Mouse (Mus musculus): ENCODE measurements around the gene Atp8b4. TPM values are rescaled to one million over a fixed set of nuclear protein-coding genes. Genes with fewer than 3 reads are reported as not detected.

Gene Atp8b4
- total RNA-seq (2021) (under 1 TPM; 0.43 to 0.73 TPM), polyA plus RNA-seq (2012; rRNA removed) (0.29 and 0.31 TPM in 2 replicates)
- long read RNA-seq, result 0 reads

- H3K4me3 ChIP-seq, result no peak within 1 kb of the TSS
- intact Hi-C loops (cut with DNase I), result no loop called here
- H3K27ac ChIP-seq, result no peak within 1 kb of the TSS
These were observed at the start of gene Atp8b4 for GRCm38 (mm10) chr2:126500521-126500920. Atp8b4 (minus strand) TSS chr2:126500674.

GRCm38 (mm10) chr2:126549681-126550080, 49.2 kb upstream of the Atp8b4 start:
- TF ChIP-seq POLR2A (IDR thresholded peaks at IDR 0.05; ENCODE audit: insufficient read depth, low read depth, low read length) (no peak), CTCF (IDR thresholded peaks at IDR 0.05) (no peak), EP300 (IDR thresholded peaks at IDR 0.05; ENCODE audit: insufficient read depth, low read depth, low read length) (no peak)
- intact Hi-C loops (cut with DNase I), result no loop called here
- no peak overlapping the region for H3K27ac ChIP-seq
- no peak overlapping the region for H3K4me3 ChIP-seq
- H3K79me2 ChIP-seq (replicated peaks; ENCODE audit: control insufficient read depth, insufficient read depth, low read length), result no peaks in the 10 kb centered on the region
- H3K36me3 ChIP-seq (ENCODE audit: control insufficient read depth, insufficient read depth, low read length), result no peaks in the 10 kb centered on the region
- no peak overlapping the region for H3K9ac ChIP-seq (ENCODE audit: low read depth, low read length)
- peaks cover 2% of the 10 kb centered on the region; the same call in 1 of the 2 replicates for H3K4me1 ChIP-seq (ENCODE audit: control insufficient read depth, insufficient read depth, low read length)
- WGBS, result 66% methylated on average over 7 of the region's 7 CpGs
- peaks cover 12% of the 10 kb centered on the region for H3K27me3 ChIP-seq (ENCODE audit: control insufficient read depth, insufficient read depth, low read length)
- DNase-seq, result no peak

More at GRCm38 (mm10) chr2:126500521-126500920, at the start of gene Atp8b4:
- Histone ChIP-seq H3K27me3 (ENCODE audit: control insufficient read depth, insufficient read depth, low read length) (no peaks in the 10 kb centered on the region), H3K79me2 (replicated peaks; ENCODE audit: control insufficient read depth, insufficient read depth, low read length) (no peaks in the 10 kb centered on the region), H3K4me1 (ENCODE audit: control insufficient read depth, insufficient read depth, low read length) (no peaks in the 10 kb centered on the region), H3K9ac (ENCODE audit: low read depth, low read length) (no peak within 1 kb of the TSS), H3K36me3 (ENCODE audit: control insufficient read depth, insufficient read depth, low read length) (no peaks in the 10 kb centered on the region)
- TF ChIP-seq CTCF (IDR thresholded peaks at IDR 0.05), result no peak
- no peak for TF ChIP-seq EP300 (IDR thresholded peaks at IDR 0.05; ENCODE audit: insufficient read depth, low read depth, low read length)
- no peak for TF ChIP-seq POLR2A (IDR thresholded peaks at IDR 0.05; ENCODE audit: insufficient read depth, low read depth, low read length)
- 64% methylated on average over 6 of the region's 6 CpGs for whole genome bisulfite sequencing
- no peak for DNase-seq

- no peak overlapping the region for H3K9ac ChIP-seq (ENCODE audit: low read depth, low read length)
- no peak for DNase-seq
- no peak overlapping the region for H3K4me3 ChIP-seq
- no peak overlapping the region for H3K27ac ChIP-seq
- no peaks in the 10 kb centered on the region for H3K79me2 ChIP-seq (replicated peaks; ENCODE audit: control insufficient read depth, insufficient read depth, low read length)
- no peaks in the 10 kb centered on the region for H3K36me3 ChIP-seq (ENCODE audit: control insufficient read depth, insufficient read depth, low read length)
- H3K27me3 ChIP-seq (ENCODE audit: control insufficient read depth, insufficient read depth, low read length), result no peaks in the 10 kb centered on the region
- WGBS, result 56% methylated on average over 3 of the region's 3 CpGs
- intact Hi-C loops (cut with DNase I), result no loop called here
- no peak for TF ChIP-seq POLR2A (IDR thresholded peaks at IDR 0.05; ENCODE audit: insufficient read depth, low read depth, low read length)
- TF ChIP-seq CTCF (IDR thresholded peaks at IDR 0.05), result no peak
- TF ChIP-seq EP300 (IDR thresholded peaks at IDR 0.05; ENCODE audit: insufficient read depth, low read depth, low read length), result no peak
- H3K4me1 ChIP-seq (ENCODE audit: control insufficient read depth, insufficient read depth, low read length), result no peaks in the 10 kb centered on the region
These were observed 45.9 kb upstream of the Atp8b4 start for GRCm38 (mm10) chr2:126546392-126546791.

- WGBS, result 78% methylated on average over 5 of the region's 5 CpGs
- no peaks in the 10 kb centered on the region for H3K79me2 ChIP-seq (replicated peaks; ENCODE audit: control insufficient read depth, insufficient read depth, low read length)
- no peaks in the 10 kb centered on the region for H3K36me3 ChIP-seq (ENCODE audit: control insufficient read depth, insufficient read depth, low read length)
- TF ChIP-seq EP300 (IDR thresholded peaks at IDR 0.05; ENCODE audit: insufficient read depth, low read depth, low read length), result no peak
- no peak for TF ChIP-seq CTCF (IDR thresholded peaks at IDR 0.05)
- TF ChIP-seq POLR2A (IDR thresholded peaks at IDR 0.05; ENCODE audit: insufficient read depth, low read depth, low read length), result no peak
- H3K4me1 ChIP-seq (ENCODE audit: control insufficient read depth, insufficient read depth, low read length), result no peaks in the 10 kb centered on the region
- no peak for DNase-seq
- no peaks in the 10 kb centered on the region for H3K27me3 ChIP-seq (ENCODE audit: control insufficient read depth, insufficient read depth, low read length)
- H3K9ac ChIP-seq (ENCODE audit: low read depth, low read length), result no peak overlapping the region
- intact Hi-C loops (cut with DNase I), result no loop called here
- H3K4me3 ChIP-seq, result no peak overlapping the region
- no peak overlapping the region for H3K27ac ChIP-seq
These were observed 44.8 kb upstream of the Atp8b4 start for GRCm38 (mm10) chr2:126545297-126545696.

- H3K9ac ChIP-seq (ENCODE audit: low read depth, low read length), result no peak overlapping the region
- DNase-seq, result no peak
- H3K27me3 ChIP-seq (ENCODE audit: control insufficient read depth, insufficient read depth, low read length), result no peaks in the 10 kb centered on the region
- H3K4me1 ChIP-seq (ENCODE audit: control insufficient read depth, insufficient read depth, low read length), result no peaks in the 10 kb centered on the region
- WGBS, result 90% methylated on average over 5 of the region's 5 CpGs
- H3K79me2 ChIP-seq (replicated peaks; ENCODE audit: control insufficient read depth, insufficient read depth, low read length), result no peaks in the 10 kb centered on the region
- intact Hi-C loops (cut with DNase I), result no loop called here
- H3K4me3 ChIP-seq, result no peak overlapping the region
- no peak overlapping the region for H3K27ac ChIP-seq
- H3K36me3 ChIP-seq (ENCODE audit: control insufficient read depth, insufficient read depth, low read length), result no peaks in the 10 kb centered on the region
- TF ChIP-seq EP300 (IDR thresholded peaks at IDR 0.05; ENCODE audit: insufficient read depth, low read depth, low read length), result no peak
These were observed 41.7 kb upstream of the Atp8b4 start for GRCm38 (mm10) chr2:126542211-126542610.

GRCm38 (mm10) chr2:126540390-126540925, 40.0 kb upstream of the Atp8b4 start:
- Histone ChIP-seq H3K4me3 (no peak overlapping the region), H3K27me3 (ENCODE audit: control insufficient read depth, insufficient read depth, low read length) (no peaks in the 10 kb centered on the region), H3K4me1 (ENCODE audit: control insufficient read depth, insufficient read depth, low read length) (no peaks in the 10 kb centered on the region), H3K79me2 (replicated peaks; ENCODE audit: control insufficient read depth, insufficient read depth, low read length) (no peaks in the 10 kb centered on the region), H3K36me3 (ENCODE audit: control insufficient read depth, insufficient read depth, low read length) (no peaks in the 10 kb centered on the region), H3K27ac (no peak overlapping the region), H3K9ac (ENCODE audit: low read depth, low read length) (no peak overlapping the region)
- intact Hi-C loops (cut with DNase I), result no loop called here
- WGBS, result 62% methylated on average over 6 of the region's 6 CpGs
- TF ChIP-seq CTCF (IDR thresholded peaks at IDR 0.05) (no peak), POLR2A (IDR thresholded peaks at IDR 0.05; ENCODE audit: insufficient read depth, low read depth, low read length) (no peak), EP300 (IDR thresholded peaks at IDR 0.05; ENCODE audit: insufficient read depth, low read depth, low read length) (no peak)
- no peak for DNase-seq
